Mouse (Mus musculus) thymus, postnatal 10 days (tissue): ENCODE measurements around the gene Gm20903.
"Not testable (repeated sequence)": the region's sequence is repeated elsewhere in the genome, so short reads cannot be mapped to it uniquely, and the experiment has no call there.

Experiments
- DNase-seq, 2 experiments: peaks; one replicate each; pipeline ENCODE4 v3.0.0; 2021; ENCODE audit warnings: low spot score in 2 of 2

The Gm20903 gene

GRCm38 (mm10) chrY:73669015-73669414 is at the start of gene Gm20903:
Gm20903 (plus strand) TSS chrY:73669315.
- not testable (repeated sequence) for DNase-seq
